Mouse (Mus musculus) olfactory bulb, adult 2 months (tissue): ENCODE data around the gene Fut8. TPM values are rescaled to one million over a fixed set of nuclear protein-coding genes. Genes with fewer than 3 reads are reported as not detected.

ENCODE experiments used
- H3K27ac ChIP-seq: fragments of 200-500 bp; 2 replicates; pipeline ENCODE4 v1.5.1; 2012; ENCODE audit warnings: low read depth, low read length; ENCODE audit not compliant: insufficient read depth
- H3K4me1 ChIP-seq: fragments of 200-500 bp; 2 replicates; pipeline ENCODE4 v1.6.1; 2012; ENCODE audit warnings: low read length; ENCODE audit not compliant: control insufficient read depth, insufficient read depth
- H3K4me3 ChIP-seq: fragments of 200-500 bp; 2 replicates; pipeline ENCODE4 v1.5.1; 2012; ENCODE audit warnings: mild to moderate bottlenecking, low read depth, low read length, moderate library complexity; ENCODE audit not compliant: insufficient read depth
- CTCF ChIP-seq: fragments of 200-500 bp; IDR thresholded peaks from 2 replicates; pipeline ENCODE4 v1.5.1; 2012; ENCODE audit warnings: low read depth, mild to moderate bottlenecking, low read length, moderate library complexity; ENCODE audit not compliant: insufficient read depth
- POLR2A ChIP-seq: fragments of 200-500 bp; IDR thresholded peaks from 2 replicates; pipeline ENCODE4 v1.6.1; 2012; ENCODE audit warnings: mild to moderate bottlenecking, low read depth, low read length, moderate library complexity; ENCODE audit not compliant: insufficient read depth
- WGBS: fragments of 180-500 bp; shearing (Covaris S2); methylation state at CpG from one replicate; pipeline ENCODE4 v1.1.7; 2018; 5-methylcytosine and 5-hydroxymethylcytosine counted together
- polyA plus RNA-seq: library from polyadenylated mRNA; stranded (reverse); fragments of >200 nt; gene quantifications from 2 replicates; pipeline ENCODE4 v1.2.4, GENCODE M21; 2012; ENCODE audit warnings: low replicate concordance; ENCODE audit not compliant: missing spikeins, insufficient read depth, insufficient read length

Fut8 gene
- polyA plus RNA-seq, 1 experiment = 125 TPM

DNA sequence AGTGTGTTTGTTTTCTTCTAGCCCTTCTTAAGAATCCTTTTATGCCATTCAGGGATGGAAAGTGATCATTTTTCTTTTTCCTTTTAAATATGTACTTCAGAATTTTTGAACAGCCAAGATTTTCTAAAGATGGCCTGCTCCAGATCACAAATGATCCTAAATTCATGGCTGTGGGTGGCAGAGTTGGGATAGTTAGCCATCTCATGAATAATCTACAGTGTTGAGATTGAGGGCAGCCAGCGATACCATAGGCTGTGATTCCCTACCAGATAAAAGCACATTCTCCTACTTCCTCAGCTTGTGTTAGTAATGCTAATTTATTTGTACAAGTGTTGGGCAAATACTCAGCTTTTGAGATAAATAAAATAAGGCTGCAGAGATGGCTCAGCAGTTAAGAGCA is 228.3 kb downstream of the Fut8 start:
- Histone ChIP-seq H3K4me1 (no peaks in the 10 kb centered on the region), H3K4me3 (no peak overlapping the region), H3K27ac (no peak overlapping the region)
- TF ChIP-seq POLR2A = no peak
- no peak for TF ChIP-seq CTCF
- 83% methylated on average over 1 of the region's 1 CpGs for WGBS

DNA sequence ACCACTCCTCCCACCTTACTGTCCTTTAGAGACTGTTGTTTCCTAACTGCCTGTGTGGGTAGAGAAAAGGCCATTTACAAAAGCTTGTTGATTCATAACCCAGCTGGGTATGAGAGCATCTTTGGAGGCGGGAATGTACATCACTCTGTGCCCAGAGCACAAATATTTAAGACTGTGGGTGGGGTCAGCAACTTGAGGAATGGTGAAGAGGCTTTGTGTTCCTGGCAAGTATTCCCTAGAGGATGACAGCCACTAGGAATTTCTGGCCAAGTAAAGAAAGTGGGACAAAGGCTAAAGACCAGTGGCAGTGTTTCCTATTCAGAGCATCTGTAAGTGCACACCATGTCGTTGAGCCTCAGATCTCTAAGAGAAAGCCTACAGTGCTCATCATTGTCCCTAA is 242.0 kb downstream of the Fut8 start:
- H3K27ac ChIP-seq = no peak overlapping the region
- H3K4me3 ChIP-seq = no peak overlapping the region
- TF ChIP-seq CTCF = no peak
- H3K4me1 ChIP-seq = no peaks in the 10 kb centered on the region
- 60% methylated on average over 2 of the region's 2 CpGs for WGBS

DNA sequence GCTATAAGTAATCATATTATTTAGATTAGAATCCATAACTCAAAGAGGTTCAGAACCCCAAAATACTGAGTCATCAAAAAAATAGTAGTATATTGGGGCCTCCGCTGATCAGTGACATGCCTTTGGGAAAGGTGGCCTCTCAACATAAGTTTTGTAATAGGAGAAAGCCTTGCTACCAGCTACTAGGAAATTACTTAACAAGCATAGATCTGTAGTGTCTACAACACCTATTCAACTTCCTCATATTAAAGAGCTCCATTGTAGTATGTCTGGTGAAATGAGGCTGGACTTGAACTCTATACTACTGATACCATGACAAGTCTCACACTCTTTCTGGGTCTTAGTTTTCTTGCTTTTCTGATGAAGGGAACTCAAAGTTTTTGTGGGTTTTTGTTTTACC is 243.2 kb downstream of the Fut8 start:
- Histone ChIP-seq H3K27ac (no peak overlapping the region), H3K4me1 (no peaks in the 10 kb centered on the region), H3K4me3 (no peak overlapping the region)
- WGBS = 97% methylated on average over 1 of the region's 1 CpGs
- TF ChIP-seq CTCF (no peak), POLR2A (no peak)

DNA sequence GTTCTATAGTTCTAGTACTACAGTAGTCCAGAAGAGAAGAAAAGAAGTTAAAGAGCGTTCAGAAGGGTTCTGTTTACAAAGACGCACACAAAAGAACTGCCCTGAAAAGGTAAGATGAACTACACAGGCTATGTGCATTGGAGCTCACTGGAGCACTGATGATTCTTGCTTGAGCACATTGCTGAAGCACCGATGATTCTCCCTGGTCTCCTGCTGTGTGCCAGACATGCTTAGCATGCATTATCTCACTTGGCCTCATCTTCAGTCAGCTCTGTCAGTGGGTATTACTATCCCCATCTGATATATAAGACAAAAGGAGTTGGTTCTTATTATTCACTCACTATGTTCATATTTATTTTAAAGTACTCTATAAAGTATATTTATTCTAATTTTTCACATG is 243.9 kb downstream of the Fut8 start:
- Histone ChIP-seq H3K4me3 (no peak overlapping the region), H3K27ac (no peak overlapping the region), H3K4me1 (no peaks in the 10 kb centered on the region)
- 63% methylated on average over 3 of the region's 3 CpGs for WGBS
- no peak for TF ChIP-seq POLR2A
- TF ChIP-seq CTCF = no peak

DNA sequence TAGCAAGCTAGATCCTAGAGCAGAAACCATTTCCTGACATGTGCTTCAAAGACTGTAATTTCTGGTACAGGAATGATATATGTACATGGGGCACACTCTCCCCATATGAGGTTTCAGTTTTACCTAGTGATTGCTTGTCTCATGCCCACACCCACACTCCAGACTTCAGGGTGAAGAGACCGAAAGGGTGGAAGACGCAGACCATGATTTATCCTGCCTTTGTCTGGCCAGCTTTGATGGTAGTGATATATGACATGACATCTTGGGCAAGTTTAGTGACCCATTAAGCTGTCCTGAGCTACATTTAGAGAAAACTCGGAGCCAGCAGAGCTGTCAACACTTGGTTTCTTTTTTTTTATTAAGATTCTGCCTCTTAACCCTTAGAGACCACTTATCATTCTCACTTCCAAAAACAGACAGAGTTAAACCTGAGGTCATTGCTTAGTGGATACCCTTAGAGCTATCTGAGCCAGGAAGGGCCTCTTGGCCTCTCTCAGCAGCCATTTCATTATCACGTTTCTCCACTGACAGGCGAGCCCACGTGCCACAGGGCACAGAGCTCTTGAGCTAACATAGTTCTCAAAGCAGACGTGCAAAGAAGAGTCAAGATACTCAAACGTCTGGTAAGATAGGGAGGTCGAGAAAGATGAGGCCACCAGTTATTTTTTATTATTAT is 245.4 kb downstream of the Fut8 start:
- no peak for TF ChIP-seq CTCF
- TF ChIP-seq POLR2A = no peak
- H3K4me1 ChIP-seq = no peaks in the 10 kb centered on the region
- WGBS = 87% methylated on average over 9 of the region's 9 CpGs

DNA sequence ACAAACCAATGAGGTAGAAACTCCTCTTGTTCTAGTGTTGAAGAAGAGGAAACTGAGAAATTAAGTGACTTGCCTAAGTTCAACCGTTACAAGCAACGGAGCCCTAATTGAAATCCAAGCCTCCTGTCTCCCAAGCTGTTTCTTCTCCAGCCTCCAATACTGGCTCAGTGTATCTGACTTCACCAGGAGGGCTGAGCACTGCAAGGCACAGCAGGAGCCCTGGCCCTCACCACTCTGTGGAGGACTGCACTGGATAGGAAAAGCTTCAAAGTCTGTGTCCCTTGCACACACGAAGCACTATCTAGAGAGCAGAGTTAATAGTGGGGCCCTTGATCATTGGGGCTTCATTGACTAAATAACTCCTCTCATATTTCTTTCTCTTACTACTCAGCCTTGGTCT is 246.8 kb downstream of the Fut8 start:
- Histone ChIP-seq H3K4me1 (no peaks in the 10 kb centered on the region), H3K27ac (no peak overlapping the region), H3K4me3 (no peak overlapping the region)
- 84% methylated on average over 3 of the region's 3 CpGs for WGBS
- no peak for TF ChIP-seq CTCF
- no peak for TF ChIP-seq POLR2A

More for the DNA sequence above, 245.4 kb downstream of the Fut8 start:
- H3K4me3 ChIP-seq = no peak overlapping the region
- no peak overlapping the region for H3K27ac ChIP-seq

DNA sequence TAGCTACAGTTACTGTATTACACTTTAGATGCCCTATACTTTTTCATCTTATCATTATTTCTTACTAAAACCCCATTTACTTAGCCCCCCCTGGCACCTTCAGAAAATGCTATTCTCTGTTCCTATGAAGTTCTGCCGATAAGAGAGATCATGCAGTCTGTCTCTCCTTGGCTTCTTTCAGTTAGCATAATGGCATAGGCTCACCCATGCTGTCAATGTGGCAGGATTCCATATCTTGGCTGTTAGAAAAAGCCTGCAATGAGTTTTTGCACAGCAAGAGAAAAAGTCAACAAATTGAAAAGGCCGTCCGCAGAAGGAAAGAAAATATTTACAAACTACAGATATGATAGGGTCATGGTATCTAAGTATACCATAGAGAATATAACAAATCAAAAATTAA is 253.6 kb downstream of the Fut8 start:
- WGBS = 75% methylated on average over 3 of the region's 3 CpGs
- H3K4me1 ChIP-seq = no peaks in the 10 kb centered on the region
- H3K27ac ChIP-seq = no peak overlapping the region
- H3K4me3 ChIP-seq = no peak overlapping the region
- TF ChIP-seq CTCF = no peak
- TF ChIP-seq POLR2A = no peak

DNA sequence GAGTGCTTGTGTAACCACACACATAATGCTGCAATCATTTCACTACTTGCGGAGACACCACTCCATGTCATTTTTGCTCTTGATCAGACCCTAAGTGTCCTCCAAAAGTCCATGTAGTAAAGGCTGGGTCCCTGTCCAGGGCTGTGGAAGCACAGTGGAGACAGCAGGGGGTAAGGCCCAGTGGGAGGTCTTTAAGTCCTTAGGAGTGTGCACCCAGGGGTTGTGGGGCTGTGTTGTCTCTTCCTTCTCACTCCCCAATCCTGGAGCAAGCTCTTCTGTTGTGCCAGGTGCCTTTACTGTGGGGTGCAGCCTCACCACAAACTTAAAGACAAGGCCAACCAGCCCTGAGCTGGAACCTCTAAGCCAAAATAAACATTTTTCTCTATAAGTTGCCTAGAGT is 257.9 kb downstream of the Fut8 start:
- TF ChIP-seq CTCF (no peak), POLR2A (no peak)
- H3K4me3 ChIP-seq = no peak overlapping the region
- no peaks in the 10 kb centered on the region for H3K4me1 ChIP-seq
- no peak overlapping the region for H3K27ac ChIP-seq
- 98% methylated on average over 1 of the region's 1 CpGs for WGBS

DNA sequence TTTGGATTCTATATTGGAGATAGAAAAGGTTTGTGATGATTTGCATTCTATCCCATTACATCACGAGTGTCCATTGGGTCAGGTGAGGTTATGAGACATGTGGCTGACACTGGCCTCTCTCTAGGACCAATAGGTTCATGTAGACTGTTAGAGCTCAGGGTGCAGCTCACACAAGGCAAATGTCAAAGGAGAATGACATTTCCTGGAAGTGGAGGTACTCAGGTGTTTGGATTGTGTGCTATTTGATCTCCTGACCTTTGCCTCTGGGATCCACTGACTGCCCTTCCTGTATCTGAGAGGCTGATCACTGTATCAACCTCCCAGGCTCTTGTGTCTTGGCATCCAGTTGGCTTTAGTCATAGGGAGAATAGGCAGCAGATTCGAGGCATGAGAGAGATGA is 260.2 kb downstream of the Fut8 start:
- 79% methylated on average over 2 of the region's 2 CpGs for WGBS
- H3K4me1 ChIP-seq = no peaks in the 10 kb centered on the region; the same call in 1 of the 2 replicates
- no peak overlapping the region for H3K27ac ChIP-seq
- no peak for TF ChIP-seq POLR2A
- no peak for TF ChIP-seq CTCF
- H3K4me3 ChIP-seq = no peak overlapping the region
